Mouse (Mus musculus) kidney, adult 18-20 months (tissue): ENCODE measurements around the gene Wnt7b.

Experiments used
- DNase-seq: peaks from one replicate; pipeline ENCODE4 v3.0.0; 2021

Wnt7b gene

DNA sequence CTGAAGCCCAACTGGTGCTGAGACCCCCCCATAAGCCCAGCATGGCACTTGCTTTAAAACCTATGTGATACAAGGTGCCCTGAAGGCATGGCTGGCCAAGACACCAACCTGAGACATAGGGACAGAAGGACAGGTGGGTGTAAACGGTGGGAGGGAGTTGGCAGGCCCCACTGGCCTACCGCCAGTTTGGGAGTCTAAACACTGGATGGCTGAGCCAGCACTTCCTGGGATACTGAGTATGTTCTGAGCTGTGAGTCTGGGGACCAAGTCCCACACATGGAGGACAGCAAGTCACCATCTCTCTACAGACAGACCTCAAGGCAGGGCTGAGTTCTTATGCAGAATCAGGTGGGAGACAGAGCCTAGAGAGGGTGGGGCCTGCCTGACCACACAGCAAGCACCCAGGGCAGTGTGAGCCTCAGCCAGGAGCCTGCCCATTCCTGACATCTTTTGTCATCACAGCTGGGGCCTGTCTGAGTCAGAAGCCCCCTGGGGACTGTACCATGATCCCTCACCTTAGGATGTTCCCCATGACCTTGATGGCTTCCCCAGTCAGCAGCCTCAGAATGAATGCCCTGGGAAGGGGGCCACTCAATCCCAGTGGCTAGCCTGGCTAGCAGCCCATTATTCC, 13.0 kb downstream of the Wnt7b start:
- DNase-seq: peak; percentile 62

DNA sequence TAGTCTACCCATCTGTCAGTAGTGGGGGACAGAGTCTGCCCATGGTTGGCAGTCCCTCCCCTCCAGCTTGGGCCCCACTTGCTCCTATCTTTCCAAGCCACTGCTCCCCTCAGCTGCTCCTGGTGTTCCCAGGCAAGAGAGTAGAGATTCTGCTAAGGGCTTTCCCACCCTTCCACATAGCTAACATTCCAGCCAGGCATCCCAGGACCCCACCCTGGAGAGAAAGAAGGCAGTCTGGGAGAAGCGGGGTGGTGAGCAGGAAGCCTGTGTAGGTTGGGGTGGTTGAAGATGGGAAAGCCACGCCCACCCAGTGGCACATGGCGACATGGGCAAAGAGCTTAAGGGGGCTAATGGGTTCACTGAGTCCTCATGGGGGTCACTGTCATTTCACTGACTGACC, 13.9 kb downstream of the Wnt7b start:
- DNase-seq: no peak

DNA sequence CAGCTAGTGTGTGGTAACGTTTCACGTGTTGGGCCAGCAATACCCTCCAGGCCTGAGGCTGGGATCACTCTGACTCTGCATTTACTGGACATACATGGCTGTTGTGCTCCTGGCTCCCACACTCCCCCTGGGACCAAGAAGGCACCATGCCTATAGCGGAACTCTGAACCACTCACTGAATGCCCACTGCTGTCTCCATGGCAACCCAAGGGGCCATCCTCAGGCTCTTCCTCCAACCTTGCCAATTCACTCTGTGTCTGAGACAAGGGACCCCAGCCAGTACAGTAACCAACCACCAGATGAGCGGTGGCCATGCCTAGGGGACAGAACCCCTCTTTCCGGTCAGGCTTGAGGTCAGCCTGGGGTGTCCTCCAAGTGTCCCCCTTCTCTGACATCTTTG, 17.3 kb downstream of the Wnt7b start:
- no peak for DNase-seq

DNA sequence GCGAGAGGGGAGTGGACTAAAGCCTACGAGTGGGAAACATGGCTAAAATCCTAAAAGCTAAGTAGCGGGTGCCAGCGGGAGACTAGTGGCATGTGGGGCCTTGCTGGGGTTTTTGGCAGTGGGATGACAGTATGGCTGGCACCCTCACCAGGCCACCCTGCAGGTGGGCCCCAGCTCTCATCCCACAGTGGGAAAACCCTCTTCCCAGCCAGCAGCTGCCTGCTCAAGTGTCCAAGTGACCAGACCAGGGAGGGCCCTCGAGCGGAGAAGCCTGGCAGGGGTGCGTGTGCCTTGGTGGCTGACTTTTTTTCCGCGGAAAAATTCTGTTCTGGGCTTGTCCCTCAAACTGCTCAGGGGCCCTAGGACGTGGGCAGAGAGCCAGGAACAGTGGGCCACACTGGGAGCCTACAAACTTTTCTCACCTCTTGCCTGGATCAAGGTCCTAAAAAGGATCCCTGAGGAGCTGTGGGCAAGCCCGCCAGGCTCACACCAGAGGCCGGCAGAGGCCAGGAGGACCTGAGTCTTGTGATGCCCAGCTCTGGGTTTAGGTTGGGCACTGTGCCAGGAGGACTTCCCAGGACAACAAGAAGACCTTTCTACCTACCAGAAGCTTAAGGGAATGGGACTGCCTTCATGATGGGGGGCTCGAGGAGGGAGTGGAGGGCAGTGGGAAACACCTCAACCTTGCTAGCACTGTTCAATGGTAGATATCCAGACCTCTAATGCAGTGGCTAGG, 18.1 kb downstream of the Wnt7b start:
- DNase-seq: no peak

DNA sequence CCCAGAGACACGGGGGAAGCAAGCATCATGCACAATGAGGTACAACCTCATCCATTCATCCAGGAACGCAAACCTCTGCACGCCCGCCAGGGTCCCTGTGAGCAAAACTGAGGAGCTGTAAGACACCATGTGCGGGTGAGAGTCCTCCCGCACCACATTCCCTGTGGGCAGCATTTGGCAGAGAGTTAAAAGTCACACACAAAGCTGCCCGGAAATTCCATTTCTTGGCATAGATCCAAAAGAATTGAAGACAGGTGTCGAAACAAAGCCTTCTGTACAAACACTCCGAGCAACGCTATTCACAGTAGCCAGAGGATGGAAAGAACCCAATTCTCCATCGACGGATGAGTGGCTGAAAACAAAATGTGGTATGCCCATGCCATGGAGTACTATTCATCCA, 20.3 kb downstream of the Wnt7b start:
- DNase-seq: no peak

DNA sequence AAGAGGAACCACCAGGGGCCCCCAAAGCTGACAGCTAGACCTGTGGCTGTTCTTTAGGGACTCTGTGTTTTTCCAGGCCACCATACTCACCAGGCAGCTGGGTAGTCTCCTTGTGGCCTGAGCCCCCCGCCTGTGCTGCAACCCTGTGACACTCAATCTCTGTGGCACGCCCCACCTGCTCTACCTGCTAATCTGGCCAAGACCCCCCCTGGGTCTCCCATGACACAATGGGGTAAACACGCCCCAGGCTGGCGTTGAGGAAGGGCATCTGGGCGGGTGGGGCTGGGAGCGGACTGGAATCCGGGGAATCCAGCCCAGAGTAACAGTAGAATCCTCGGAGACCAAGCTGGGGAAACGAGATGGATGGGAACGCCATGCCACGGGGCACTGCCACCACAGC, 21.4 kb downstream of the Wnt7b start:
- no peak for DNase-seq

DNA sequence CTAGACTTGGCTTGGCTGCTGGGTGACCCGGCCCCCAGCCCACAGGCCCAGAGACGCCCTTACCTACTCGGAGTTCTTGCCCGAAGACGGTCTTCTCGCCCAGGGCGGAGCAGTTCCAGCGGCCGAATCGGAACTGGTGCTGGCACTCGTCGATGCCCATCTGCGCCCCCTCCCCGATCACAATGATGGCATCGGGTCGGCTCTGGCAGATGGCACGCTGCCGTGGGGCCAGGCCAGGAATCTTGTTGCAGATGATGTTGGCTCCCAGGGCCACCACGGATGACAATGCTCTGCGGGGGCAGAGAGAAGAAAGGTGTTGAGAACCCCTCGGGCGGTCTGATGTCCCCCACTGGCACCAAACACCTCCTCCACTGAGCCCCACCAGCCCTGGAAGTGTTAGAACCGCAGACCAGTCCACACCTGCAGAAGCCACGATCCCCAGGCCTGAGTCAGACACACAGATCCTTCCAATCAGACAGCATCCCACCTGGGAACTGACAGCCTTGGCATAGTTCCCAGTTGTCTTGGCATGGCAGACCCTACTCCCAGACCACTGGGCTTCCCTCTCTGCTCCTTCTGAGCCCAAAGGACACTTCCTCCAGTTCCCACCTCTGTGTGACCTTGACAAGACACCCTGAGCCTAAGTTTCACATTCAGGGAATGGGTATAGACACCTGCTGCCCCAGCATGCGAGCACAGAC, 23.3 kb downstream of the Wnt7b start:
- DNase-seq: no peak

DNA sequence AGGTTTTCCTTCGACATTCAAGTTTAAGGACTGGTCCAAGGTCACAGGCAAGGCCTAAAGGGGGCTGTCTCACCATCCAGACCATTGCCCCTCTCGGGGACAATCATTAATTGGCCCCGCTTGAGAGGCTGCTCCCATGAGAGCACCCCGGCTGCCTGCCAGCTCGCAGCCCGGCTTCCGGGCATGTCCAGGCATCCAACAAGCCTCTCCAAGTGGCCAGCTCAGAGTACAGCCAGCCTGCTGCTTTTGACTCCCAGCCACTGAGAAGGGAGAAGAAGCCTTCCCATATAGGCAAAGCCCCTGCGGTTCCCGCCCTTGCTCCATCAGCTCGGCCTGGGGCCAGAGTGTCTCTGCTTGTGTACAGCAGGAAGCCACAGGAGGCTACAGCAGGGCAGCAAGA, 26.5 kb downstream of the Wnt7b start:
- DNase-seq: peak; percentile 57

DNA sequence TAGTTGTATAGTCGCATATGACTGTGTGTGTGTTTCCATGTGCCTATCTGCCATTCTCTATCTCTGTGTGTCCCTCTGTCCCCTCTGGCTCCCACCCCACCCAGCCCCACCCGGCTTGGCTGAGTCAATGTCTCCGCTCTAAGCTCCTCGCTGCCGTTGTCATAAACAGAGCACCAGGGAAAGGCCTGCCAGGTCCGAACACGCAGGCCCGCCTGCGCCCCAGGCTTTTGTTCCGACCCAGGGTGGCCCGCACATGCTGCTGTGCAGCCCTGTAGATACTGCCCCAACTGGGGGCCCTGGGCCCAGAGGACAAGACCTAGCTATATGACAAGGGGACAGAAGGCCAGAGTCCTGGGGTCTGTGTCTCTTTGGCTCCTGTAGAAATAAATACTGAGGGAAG, 28.9 kb downstream of the Wnt7b start:
- DNase-seq: no peak

DNA sequence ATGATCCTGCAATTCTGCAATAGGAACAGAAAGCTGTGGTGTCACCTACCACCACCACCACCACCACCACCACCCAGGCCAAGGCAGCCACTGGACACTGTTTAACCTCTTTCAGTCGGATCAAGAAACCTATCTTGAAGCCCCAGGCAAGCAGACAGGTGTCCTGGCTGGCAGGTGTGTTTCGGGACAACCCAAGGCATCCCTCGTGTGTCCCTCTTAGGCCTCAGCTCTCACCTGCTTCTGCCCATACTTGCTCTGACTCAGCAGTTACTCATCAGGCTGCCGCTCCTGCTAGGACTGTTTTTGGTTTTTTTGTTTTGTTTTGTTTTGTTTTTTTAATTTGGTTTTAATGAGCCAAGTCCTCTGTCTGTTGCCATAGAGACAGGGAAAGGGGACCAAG, 35.8 kb downstream of the Wnt7b start:
- DNase-seq: no peak

DNA sequence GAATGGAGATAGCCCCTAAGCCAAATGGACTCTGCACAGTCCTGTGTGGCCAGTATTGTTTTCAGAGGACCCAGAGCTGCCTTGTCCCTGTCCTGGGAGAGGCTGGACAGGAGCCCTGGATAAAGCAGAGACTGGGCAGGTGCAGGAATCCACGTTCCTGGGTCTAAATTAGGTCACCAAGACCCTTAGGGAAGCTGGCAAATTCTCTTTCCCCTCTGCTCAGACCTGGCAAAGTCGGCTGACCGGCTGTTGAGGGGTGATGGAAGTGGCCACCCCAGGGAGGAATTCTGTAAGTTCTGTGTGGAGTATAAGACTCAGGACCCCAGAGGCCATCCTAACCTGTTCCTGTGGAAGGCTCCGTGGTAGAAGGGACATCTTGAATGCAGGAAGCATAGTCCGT, 36.9 kb downstream of the Wnt7b start:
- DNase-seq: no peak

DNA sequence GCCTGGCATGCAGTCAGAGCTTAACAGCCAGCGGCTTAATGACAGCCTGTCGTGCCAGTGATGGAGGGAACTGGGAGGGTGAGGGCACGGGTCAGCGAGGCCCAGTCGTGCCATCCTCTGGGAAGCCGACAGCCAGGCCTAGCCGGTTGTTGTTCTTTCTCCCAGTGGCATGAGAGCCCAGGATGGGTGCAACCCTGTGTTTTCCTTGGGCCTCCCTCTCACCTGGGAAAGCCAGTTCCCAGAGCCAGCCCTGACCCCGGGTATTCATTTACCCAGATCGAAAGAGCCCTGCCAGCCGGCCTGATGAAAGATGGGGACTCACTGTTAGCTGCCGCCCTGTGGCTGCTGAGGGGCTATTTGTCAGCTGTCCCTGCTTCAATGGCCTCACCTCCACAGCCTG, 44.1 kb downstream of the Wnt7b start:
- DNase-seq: peak; percentile 65

DNA sequence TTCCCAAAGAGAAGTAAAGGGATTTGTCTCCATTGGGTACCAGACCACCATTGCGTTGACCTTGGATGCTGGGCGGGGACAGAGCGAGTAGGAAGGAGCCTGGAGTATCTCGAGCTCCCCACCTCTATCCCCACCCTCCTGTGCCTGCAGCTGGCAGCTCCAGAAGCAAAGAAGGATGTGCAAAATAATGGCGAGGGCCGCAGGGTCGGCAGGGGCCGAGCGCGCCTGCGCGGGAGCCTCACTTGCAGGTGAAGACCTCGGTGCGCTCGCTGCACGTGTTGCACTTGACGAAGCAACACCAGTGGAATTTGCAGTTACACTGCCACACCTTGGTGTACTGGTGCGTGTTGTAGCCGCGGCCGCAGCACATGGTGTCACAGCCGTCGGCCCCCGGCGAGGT, 45.1 kb downstream of the Wnt7b start:
- no peak for DNase-seq

DNA sequence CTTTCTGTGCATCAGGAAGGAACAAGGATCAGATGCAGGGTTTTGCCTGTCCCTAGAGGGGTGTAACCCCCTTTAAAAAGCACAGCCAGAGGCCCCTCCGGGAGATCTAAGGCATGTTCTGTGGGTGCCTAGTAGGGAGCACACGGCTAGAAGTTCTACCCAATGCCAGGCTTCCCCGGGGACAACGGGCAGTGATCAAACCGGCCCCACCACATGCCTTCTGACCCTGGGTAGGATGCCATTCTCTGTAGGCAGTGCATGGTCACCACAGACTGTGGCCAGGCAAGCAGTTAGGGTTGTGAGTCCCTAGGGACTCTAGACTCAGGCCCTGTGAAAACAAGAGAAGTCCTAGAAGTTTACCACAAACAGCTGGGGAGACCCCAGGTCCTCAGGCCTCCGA, 47.6 kb downstream of the Wnt7b start:
- no peak for DNase-seq

DNA sequence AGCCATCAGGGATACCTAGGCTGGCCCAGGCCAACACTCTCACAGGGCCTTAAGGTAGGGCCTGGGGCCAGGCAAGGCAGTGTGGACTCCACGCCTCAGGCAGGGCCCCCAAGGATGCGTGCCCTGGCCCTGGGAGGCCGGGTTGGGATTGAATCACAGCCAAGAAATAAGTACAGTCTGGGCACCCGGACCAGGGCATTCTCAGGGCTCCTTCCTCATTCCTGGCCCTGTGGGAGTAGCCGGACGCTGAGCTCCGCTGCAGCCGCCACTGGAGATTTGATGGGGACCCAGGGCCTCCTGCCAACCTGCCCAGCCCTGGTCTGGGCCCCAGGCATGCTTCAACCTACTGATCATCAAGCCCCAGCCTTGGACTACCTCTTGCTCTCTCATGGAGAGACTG, 48.1 kb downstream of the Wnt7b start:
- DNase-seq: peak; percentile 67

DNA sequence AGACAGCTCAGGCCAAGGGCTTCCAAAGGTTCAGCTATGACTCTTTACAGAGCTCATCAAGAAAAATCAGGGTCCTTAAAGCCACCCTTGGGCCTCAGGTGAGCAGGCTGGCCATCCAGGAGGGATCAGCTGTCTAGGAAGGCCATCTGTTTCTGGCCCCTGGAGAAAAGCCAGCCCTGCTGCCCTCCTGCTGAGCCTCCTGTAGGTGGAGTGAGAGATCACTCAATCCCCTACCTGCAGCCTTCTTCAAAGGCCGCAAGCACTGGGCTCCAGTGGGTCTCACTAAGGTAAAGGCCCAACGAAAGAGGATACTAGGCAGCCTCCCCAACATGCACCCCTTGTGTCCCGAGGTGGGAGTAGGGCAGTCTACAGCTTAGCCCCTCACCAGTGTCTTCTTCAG, 50.2 kb downstream of the Wnt7b start:
- peak; percentile 46 for DNase-seq

DNA sequence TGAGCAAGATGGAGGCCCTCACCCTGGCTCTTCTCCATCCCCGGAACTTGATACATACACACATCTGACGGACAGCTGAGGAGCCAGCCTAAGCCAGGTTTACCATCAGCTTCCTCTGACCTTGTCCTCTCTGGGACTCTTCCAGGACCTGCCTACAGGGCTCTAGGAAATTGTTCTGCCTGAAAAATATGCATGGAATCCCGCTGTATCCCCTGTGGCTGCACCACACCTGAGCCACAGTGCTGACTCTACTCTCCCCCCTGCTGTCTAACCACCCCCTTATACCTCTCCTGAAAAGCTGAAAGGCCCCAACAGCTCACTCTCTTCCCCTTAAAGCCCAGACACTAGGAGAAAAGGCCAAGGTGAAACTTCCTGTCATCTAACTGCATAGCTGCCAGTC, 52.4 kb downstream of the Wnt7b start:
- DNase-seq: no peak

DNA sequence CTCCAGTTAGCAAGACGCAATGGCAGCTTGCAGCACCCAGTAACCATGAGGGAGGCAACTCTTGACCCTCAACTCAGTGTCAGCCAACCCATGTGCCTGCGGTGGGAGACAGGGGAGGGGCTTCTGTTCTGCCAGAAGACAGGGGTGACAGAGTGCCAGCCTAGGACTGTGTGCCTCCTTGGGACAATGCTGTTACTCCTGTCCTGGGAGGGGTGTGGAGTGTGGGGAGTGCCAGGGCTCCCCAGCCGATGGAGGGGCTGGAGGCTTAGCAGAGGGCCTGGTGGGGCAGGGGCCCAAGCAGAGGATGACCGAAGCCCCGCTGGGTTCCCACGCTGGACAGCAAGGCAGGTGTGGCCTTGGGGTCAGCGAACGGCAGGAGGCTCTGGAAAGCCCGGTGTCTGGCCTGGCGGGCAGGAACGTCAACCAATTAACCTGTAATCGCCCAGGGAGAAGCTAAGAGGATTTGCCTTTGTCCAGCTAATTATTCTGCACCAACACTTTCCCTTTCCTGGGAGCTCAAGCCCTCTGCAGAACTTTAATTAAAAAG, 57.8 kb downstream of the Wnt7b start:
- DNase-seq: no peak

DNA sequence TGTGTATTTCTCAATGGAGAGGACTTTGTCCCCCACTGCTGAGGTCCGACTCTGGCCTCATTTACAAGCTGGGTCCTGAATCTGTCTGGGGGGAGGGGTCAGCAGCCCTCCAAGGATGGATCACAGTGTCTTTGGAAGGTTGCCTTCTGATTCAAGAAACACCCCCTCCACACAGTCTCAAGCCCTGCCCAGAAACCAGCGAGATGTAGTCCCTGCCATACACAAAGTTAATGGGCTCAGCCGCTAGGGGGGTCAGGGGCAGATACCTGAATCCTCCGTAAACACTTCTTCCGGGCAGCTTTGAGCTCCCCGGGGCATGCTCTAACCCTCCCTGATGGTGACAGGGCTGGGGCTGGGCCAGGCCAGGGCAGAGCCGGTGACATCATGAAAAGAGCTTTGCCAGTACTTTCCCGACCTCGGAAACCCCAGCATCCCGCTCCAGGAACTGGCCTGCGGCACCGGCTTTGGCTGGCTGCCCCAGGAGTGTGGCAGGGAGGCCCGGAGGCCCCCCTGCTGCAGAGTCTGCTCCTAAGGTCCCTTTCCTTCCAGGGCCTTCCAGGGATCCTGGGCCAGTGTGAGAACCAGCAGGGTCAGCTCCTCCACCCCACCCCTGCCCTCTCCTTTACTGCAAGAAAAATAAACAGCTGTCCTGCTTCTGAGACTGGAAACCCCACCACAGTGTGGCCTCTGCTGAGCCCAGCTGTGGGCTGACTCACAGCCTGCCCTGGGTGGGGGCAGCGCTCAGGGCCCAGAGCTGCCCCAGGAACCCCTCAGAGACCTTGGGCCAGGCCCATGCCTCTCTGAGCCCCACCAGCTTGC, 58.9 kb downstream of the Wnt7b start:
- peak; percentile 70 for DNase-seq

DNA sequence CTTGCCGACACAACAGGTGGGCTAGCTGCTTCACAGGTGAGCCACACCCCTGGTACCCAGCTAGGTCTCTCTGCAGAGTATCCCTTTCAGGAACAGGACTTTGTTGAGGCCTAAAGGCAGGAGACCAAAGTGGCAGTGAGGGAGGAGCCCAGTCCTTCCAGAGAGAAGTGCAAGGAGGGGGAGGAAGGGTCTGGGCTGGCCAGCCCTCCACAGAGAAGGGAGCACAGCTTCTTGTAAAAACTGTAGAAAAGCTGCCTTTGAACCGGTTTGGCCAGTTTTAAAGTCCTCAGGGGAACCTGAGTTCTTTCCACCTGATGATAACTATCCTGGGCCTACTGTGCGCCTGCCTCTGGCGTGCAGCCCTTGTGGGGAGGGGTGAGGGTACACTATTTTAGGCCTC, 62.8 kb downstream of the Wnt7b start:
- DNase-seq: no peak

DNA sequence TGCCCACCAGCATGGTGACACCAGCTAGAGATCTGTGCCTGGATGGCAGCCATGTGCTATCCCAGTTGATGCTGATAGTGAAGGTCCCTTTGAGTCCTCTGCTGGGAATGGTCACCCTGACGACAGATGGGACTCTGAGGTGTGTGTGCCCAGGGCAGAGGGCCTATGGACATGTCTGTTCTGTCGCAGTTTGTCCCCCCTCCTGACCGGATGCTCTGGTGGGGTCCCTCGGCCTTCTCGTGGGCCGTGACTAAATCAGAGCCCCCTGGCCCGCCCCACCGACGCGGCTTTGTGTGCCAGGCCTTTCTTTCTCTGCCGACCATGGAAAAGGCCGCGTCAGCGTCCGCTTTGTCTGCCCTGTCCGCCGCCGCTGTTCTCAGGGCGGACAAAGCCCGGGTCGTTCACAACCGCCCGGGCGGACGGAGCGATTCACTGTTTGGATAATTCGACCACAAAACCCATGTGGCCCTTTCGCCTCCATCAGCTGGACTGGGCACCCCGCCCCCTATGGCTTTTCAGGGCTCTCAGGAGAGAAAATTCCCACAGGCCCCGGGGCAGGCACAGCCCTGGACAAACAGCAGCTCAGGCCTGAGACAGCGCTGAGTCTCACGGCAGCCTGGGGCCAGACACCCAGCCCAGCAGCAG, 74.8 kb downstream of the Wnt7b start:
- DNase-seq: no peak

DNA sequence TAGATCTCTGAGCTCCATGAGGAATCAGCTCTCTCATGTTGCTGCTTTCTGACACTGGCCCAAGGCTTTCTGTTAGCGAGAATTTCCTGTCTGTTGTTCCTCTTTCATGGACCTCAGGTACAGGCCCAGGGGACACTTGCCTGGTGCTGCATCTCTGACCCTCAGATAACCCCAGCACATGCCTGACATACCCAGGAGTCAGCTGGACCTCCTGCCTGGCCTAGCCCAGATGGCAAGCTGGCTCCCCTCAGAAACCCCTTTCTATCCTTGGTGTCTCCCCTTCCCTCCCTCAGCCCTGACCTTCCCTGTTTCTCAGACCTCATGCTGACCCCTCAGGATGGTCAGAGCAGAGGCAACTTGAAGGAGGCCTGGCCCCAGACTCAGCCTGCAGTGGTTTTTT, 75.6 kb downstream of the Wnt7b start:
- no peak for DNase-seq
